Mouse (Mus musculus): ENCODE data around the gene Smg6.
A peak's percentile ranks its signal among the peaks of the same experiment; 100 is the strongest.

Smg6 gene

GRCm38 (mm10) chr11:75047736-75048407, 122.2 kb downstream of the Smg6 start:
- DNase-seq (ENCODE audit: low read depth, low spot score), result no peak

- DNase-seq (ENCODE audit: low read depth, low spot score), result no peak
These were observed 123.5 kb downstream of the Smg6 start for GRCm38 (mm10) chr11:75049146-75049545.

GRCm38 (mm10) chr11:75049807-75050206, 124.2 kb downstream of the Smg6 start:
- DNase-seq (ENCODE audit: low read depth, low spot score), result peak; percentile 85

GRCm38 (mm10) chr11:75051239-75051638, 125.6 kb downstream of the Smg6 start:
- DNase-seq (ENCODE audit: low read depth, low spot score), result no peak

DNA sequence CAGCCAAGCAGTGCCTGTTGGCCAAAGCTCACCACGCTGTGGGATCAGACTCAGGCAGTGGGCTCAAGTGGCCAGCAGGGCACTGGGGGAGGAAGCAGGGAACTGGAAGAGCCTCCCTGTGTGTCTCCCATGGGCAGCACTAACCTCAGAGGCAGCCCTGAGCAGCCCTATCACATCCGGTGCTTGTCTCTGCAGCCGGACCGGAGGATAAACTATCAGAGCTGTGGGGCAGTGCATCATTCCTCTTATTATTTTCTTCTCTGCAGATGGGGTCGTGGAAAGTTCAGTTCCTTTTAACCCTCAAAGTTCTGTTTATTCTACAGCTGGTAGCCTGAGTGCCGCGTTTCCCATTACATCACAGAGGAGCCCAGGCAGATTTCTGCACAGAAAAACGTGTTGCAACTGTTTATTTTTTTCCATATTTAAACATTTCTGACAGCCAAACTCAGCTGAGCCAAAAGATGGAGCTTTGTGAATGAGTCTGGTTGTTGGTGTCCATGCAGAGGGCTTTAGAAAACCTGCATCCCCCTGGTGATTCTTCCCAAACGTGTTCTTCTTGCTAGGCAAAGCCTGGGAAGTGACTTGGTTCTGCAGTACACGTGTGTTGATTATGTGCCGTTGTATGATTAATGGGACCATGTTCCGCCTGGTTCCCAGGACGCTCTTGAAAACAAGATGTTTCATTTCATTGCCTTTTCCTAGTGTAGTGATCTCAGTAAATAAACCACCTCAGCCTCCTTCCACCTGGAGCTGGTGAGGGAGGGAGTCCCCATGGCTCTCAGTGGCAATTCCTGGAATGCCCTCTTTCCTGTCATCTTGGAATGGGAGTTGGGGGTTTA, 126.3 kb downstream of the Smg6 start:
- DNase-seq (ENCODE audit: low read depth, low spot score), result no peak

GRCm38 (mm10) chr11:75053020-75053419, 127.4 kb downstream of the Smg6 start:
- no peak for DNase-seq (ENCODE audit: low read depth, low spot score)

GRCm38 (mm10) chr11:75053722-75054121, 128.1 kb downstream of the Smg6 start:
- DNase-seq (ENCODE audit: low read depth, low spot score), result no peak

DNA sequence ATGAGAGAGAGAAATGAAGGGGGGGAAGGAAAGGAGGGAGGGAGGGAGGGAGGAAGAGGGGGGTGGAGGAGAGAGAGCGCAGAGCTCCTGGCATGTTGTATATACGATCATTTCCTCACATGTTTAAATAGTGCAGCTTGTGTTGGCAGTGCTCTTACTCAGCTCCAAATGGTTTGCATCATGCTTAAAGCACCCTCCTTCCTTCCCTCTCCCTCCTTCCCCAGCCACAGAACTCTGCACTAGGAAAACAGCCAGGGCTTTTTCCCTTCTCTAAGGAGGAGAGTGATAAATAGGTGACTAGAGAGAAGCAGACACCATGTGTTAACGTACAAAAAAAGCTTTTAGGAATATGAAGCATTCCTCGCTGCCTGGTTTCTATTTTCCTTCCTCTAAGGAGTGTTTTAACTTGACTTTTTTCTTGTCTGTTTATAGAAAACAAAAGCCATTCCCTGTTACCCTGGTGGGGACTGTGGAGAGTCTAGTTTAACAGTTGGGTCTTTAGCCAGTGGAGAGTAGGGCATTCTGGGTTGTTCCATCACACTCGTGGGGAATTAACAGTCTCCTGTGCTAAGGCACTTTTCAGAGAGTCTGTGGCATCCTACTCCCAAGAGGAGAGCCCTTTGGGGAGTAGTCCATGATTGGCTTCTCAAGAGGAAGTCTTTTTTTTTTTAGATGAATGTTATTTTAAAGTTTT, 128.7 kb downstream of the Smg6 start:
- DNase-seq (ENCODE audit: low read depth, low spot score), result no peak

GRCm38 (mm10) chr11:75054878-75055214, 129.2 kb downstream of the Smg6 start:
- no peak for DNase-seq (ENCODE audit: low read depth, low spot score)

- no peak for DNase-seq (ENCODE audit: low read depth, low spot score)
These were observed 137.0 kb downstream of the Smg6 start for GRCm38 (mm10) chr11:75062650-75063049.

GRCm38 (mm10) chr11:75064266-75064665, 138.6 kb downstream of the Smg6 start:
- no peak for DNase-seq (ENCODE audit: low read depth, low spot score)

DNA sequence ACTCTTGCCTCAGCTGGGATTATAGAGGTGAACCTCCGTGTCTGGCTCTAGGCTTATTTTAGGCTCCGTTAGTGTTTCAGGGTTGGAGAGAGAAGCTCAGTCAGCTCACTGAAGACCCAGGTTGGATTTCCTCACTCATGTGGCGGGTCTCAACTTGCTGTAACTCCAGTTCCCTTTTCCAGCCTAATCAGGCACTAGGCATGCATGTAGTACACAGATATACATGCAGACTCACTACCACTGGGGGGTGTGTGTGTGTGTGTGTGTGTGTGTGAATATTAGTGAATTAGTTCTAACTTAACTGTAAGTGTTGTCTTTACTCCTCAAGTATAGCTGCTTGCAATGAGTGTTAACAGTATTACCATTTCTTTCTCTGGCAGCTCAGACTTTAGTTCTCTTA, 145.7 kb downstream of the Smg6 start:
- DNase-seq (ENCODE audit: low read depth, low spot score), result no peak

DNA sequence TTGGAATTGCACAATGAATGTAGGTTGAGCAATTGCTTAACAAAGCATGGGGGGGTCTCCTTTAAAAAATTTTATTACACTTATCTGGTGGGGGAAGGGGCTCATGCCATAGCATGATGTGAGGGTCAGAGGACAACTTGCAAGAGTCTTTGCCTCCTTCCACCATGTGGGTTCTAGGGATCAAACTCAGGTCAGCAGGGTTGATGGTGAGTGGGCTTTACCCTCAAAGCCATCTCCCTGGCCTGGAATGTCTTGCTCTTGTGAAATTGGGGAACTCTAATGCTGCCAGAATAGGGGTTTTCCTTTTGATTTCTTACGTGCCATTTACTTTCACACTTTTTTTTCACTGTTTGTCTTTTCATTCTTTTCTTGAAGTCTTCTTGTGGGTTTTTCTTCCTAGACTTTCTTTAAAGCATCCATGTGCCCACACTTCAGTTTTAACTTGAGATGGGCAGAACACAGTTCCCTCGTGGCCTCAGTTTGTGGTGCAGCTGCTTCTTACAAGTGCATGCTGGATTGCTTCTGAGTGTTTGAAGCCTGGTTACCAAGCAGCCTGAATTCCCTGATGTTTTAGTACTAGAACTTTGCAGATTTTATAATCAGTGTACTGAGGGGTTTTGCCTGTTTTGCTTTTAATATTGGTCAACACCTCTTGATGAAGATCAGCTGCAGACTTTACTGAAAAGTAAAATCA, 147.5 kb downstream of the Smg6 start:
- DNase-seq (ENCODE audit: low read depth, low spot score), result no peak

DNA sequence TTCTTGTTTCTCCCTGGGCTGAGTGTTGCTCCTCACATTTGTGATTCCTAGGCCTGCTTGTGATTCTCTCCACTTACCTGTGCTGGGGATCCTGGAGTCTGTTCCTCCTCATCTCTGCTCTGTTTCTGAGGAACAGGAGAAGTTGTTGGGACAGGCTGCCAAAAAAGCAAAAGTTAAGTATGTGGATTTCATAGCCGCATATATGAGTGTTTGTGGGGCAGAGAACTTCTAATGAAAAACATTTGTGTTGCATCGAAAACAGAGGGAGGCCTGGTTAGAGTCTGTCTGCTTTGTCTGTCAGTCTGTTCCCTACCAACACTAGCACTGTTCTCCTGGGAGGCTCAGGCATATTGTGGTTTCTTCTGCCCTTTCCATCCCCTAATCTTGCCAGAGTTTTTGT, 148.1 kb downstream of the Smg6 start:
- no peak for DNase-seq (ENCODE audit: low read depth, low spot score)

GRCm38 (mm10) chr11:75074543-75074942, 148.9 kb downstream of the Smg6 start:
- peak; percentile 67 for DNase-seq (ENCODE audit: low read depth, low spot score)

DNA sequence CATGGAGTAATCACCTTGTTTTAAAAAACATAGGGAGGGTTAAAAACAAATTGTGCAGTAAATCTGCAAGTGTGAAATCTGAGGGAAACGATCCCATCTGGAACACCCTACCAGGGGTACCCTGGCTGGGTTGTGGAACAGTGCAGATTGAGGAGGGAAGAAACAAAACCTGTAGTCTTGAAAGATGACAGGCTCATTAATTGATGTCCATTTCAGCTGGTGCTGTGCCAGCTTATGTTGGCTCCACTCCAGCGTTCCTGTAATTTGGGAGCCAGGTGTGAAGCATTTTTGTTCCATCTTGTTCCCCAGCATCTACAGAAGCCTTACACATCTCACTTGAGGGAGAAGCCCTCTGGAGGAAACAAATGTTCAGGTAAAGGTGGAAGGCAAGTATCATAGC, 153.0 kb downstream of the Smg6 start:
- DNase-seq (ENCODE audit: low read depth, low spot score), result no peak

DNA sequence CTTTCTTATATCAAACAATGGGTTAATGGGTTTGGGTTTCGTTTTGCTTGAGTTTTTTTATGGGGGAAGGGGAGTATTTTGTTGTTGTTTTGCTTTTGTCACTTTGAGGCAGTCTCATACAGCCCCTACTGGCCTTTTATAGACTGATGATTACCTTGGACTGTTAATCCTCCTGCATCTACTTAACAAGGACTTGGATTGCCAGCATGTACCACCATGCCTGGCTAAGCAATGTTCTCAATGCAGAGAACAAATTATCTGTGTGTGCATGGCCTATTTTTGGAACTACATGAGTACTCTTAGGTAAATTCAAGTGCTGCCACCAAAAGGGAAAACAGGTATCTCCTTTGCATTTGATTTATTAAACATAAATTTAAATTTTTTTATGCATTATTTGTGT, 157.4 kb downstream of the Smg6 start:
- no peak for DNase-seq (ENCODE audit: low read depth, low spot score)

DNA sequence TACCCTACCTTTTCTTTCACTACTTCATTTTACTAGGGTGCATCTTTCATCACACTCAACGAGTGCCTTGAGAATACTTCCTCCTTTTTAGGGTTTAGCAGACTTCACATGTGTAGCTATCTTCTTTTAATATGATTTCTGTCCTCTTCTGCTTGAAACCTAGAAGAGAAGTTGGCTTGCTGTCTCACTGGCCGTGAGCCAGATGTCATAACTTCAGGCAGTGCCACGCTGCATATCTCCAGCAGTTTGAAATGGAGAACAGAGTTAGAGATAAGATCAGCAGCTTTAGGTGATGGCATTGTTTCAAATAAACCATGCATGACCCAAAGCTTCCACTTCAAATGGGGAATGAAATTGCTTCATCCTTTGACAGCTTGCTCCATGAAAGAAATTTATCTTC, 166.5 kb downstream of the Smg6 start:
- no peak for DNase-seq (ENCODE audit: low read depth, low spot score)

GRCm38 (mm10) chr11:75092656-75093055, 167.0 kb downstream of the Smg6 start:
- no peak for DNase-seq (ENCODE audit: low read depth, low spot score)

DNA sequence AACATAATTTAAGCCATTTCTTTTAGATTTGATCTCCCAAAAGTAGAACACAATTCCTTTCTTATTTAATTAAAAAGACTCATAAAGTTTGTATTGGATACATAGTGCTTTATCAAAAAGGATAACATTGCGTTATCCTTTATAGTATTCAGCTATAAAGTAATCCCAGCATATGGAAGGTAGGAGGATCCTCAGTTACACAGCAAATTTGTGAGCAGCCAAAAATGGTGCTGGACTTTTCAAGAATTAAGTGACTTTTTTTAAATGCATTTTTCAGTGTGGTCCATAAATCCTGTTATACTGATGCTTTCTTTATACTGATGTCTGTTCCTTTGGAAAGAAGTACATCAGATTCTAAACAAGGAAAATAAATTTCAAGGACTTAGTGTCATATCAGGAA, 169.1 kb downstream of the Smg6 start:
- DNase-seq (ENCODE audit: low read depth, low spot score), result no peak

- no peak for DNase-seq (ENCODE audit: low read depth, low spot score)
These were observed 177.2 kb downstream of the Smg6 start for GRCm38 (mm10) chr11:75102763-75103339.

GRCm38 (mm10) chr11:75106614-75107013, 181.0 kb downstream of the Smg6 start:
- DNase-seq (ENCODE audit: low read depth, low spot score), result no peak

Data from forelimb bud, embryonic 11.5 days (tissue).